Mouse (Mus musculus): Measurements from ENCODE around the gene Clec3a. TPM values are rescaled to one million over a fixed set of nuclear protein-coding genes. Genes with fewer than 3 reads are reported as not detected.

The Clec3a gene
- total RNA-seq, 2 experiments from 2014 or later, result not detected

DNA sequence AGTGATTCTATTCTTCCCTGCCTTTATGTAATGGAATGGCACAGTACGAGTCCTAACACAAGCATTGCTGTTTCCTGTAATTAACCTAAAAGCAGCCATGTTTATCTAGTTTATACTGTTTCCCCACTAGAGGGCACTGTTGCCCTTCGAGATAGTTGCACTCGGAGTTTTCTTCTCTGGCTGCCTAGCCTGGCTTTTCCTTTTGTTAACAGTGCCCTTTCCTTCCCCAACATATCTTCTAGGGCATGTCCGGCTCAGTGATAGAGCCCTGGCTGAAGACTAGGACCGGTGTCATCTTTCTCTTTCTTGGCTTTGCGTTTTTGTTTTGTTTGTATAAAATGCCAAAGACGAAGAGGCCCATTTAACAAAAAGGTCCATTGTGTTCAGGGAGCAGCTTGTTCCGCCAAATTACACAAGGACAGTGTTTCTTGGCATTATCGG, 34.9 kb downstream of the Clec3a start:
- peak; percentile 80 for ATAC-seq (replicated peaks; ENCODE audit: low FRiP score, low TSS enrichment, poor library complexity, severe bottlenecking)

DNA sequence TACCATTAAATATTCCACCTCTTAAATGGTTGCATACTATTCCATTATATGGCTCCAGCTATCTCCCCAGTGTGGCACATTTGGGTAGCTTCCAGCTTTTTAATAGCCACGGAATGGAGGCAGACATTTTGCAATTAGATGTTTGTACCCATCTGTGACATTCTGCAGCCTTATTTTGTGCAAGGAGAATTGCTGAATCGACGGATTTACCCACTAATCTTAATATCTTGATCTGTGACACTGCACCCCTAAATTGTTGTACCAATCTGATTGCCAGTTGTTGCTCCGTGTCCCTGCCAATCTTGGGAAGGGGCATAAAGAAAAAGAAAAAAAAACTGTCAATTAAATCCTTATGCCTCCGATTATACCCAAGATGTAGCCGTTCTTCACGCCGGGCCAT, 37.4 kb downstream of the Clec3a start:
- ATAC-seq (replicated peaks; ENCODE audit: low FRiP score, low TSS enrichment, poor library complexity, severe bottlenecking), result no peak

DNA sequence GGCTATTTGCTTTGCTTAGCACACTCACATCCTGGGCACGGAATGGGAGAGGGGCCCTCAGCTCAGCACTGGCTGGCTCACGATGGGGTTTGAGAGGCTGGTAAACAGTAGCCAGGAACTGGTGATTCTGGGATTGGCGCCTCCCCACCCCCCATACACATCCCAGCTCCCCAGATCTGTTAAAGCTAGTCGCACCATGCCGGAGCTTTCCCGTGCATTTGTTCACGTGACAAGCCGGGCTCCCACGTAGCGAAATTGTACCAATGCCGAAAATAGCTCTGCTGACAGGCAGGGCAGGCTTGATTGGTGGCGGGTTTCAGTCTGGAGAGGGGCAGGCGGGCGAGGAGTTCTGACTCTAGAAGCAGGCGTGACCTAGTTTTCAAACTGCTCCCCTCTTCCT, 38.1 kb downstream of the Clec3a start:
- no peak for ATAC-seq (replicated peaks; ENCODE audit: low FRiP score, low TSS enrichment, poor library complexity, severe bottlenecking)

DNA sequence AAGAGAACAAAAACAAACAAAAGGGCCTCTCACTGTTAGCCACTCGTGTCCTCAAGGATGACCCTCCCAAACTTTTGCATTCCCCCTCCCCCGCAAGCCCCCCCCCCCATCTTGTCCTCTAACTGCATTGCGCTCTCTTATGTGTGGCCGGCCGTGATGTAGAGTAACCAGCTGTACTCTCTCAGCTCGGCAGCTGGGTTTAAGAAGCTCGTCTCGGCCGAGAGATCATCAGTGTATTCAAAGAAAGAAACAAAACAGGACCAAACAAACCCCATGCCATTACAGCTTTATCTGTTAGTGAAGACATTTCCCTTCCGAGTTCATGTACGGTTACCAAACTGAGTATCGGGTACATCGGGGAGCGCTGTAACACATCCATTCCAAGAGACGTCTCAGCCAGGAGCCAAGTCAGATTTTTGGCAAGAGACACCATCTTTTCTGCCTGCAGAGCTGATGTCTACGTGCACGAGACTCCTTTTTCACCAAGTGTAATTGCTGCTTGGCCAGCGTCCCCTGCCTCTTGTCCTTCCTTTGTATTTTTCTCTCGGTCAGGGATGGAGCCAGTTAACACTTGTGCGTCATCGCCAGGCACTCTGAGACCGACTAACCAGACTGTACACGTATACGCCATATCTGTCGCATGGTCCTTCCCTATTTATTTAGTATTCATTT, 40.4 kb downstream of the Clec3a start:
- no peak for ATAC-seq (replicated peaks; ENCODE audit: low FRiP score, low TSS enrichment, poor library complexity, severe bottlenecking)

- ATAC-seq (replicated peaks; ENCODE audit: low FRiP score, low TSS enrichment, poor library complexity, severe bottlenecking), result peak; percentile 68; the same call in 1 of the 2 replicates
These were observed 42.7 kb downstream of the Clec3a start for GRCm38 (mm10) chr8:114460600-114460999.

GRCm38 (mm10) chr8:114462591-114462990, 44.7 kb downstream of the Clec3a start:
- ATAC-seq (replicated peaks; ENCODE audit: low FRiP score, low TSS enrichment, poor library complexity, severe bottlenecking), result no peak

- ATAC-seq (replicated peaks; ENCODE audit: low FRiP score, low TSS enrichment, poor library complexity, severe bottlenecking), result no peak
These were observed 45.4 kb downstream of the Clec3a start for GRCm38 (mm10) chr8:114463305-114463704.

DNA sequence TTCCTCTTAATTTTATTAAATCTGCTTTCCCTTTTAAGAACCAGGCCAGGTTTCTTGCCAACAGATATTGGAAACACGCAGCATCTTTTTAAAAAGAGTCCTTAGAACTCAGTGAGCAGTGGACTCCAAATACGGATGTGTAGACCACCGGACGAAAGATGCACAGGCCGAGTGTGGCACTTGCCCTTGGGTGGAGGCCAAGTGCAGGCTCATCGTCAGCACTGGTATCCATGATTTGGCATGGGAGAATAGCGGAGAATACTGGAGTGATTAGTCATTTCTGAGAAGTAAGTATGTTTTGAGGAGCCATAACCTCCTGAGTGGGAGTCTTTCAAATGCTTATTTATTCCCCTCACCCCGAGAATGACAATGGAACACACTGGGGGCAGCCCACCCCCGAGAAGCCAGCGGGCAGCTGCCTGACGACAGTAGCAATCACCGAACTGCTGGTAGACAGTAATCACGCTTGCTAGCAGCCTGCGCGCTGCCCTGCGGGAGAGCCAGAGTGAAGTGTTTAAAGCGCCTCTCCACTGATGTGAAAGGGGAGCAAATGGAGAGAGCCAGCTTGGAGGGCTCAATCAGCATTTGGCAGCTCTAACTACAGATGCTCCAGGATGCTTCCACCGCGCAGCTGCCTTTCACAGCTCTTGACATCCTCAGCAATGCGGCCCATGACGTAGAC, 50.8 kb downstream of the Clec3a start:
- no peak for ATAC-seq (replicated peaks; ENCODE audit: low FRiP score, low TSS enrichment, poor library complexity, severe bottlenecking)

- no peak for ATAC-seq (replicated peaks; ENCODE audit: low FRiP score, low TSS enrichment, poor library complexity, severe bottlenecking)
These were observed 51.3 kb downstream of the Clec3a start for GRCm38 (mm10) chr8:114469208-114469590.

DNA sequence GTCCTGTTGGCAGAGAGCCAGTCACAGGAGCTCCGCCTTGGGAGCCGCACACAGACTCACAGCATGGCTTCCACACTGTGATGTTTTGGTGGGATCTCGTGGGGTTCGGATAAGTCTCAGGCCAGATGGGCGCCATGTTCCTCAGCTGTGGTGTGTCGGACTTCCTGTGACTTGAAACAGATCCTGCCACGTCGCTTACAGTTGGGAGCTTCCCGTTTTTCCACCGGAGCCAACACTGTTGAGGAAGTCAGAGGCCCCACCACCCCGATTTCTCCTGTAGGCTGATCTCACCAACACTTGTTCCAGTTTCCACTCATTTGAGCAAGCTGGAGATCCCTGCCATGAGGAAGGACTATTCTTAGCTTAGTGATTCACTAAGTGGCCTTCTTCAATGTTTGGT, 55.7 kb downstream of the Clec3a start:
- ATAC-seq (replicated peaks; ENCODE audit: low FRiP score, low TSS enrichment, poor library complexity, severe bottlenecking), result no peak

Other genes with a start within 250 kb of the Clec3a start
- gene Vat1l, start 212.5 kb upstream of the Clec3a start, total RNA-seq (2014; fragmentation: Nextera tagmentation), result not detected in 2 replicates
- gene Vat1l, start 212.5 kb upstream of the Clec3a start, total RNA-seq (2017), result not detected in 2 replicates
- 28.7 and 31.9 TPM in 2 replicates for gene Wwox, start 21.6 kb downstream of the Clec3a start, total RNA-seq (2014; fragmentation: Nextera tagmentation)
- gene Wwox, start 21.6 kb downstream of the Clec3a start, total RNA-seq (2017), result 8.5 and 10.3 TPM in 2 replicates